Mouse (Mus musculus): ENCODE results near the gene Serpinh1. TPM values are rescaled to one million over a fixed set of nuclear protein-coding genes. Genes with fewer than 3 reads are reported as not detected.

Serpinh1 gene
- polyA plus RNA-seq, 1 experiment from 2014 or later = 1,031 TPM

DNA sequence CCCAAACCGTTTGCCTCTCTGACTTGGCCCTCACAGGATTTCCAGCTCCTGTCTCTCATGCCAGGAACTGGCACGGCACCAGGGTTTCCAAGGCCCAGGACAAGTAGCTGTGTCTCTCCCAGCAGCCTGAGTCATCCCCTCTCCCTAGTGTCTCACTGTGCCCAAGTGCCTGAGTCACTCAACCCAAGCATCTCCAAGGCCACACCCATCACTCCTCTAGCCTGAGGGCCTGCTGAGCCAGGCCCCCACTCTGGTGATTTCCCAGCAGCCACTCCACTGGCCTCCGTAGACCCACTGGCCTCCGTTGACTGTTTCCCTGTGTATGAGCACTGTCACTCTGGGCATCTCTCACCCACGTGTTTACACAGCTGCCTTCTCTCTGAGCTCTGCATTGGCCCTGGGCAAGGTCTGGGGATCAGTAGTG lies 48.1 kb downstream of the Serpinh1 start:
- WGBS = 47% methylated on average over 5 of the region's 5 CpGs
- ATAC-seq (replicated peaks; ENCODE audit: insufficient number of reproducible peaks, insufficient read depth, low FRiP score, low read depth) = peak; percentile 43
- Histone ChIP-seq H3K27me3 (no peaks in the 10 kb centered on the region), H3K4me2 (no peak overlapping the region), H3K9me3 (replicated peaks) (no peaks in the 10 kb centered on the region), H3K36me3 (no peaks in the 10 kb centered on the region), H3K4me3 (no peak overlapping the region), H3K9ac (no peak overlapping the region), H3K4me1 (replicated peaks) (peaks cover 24% of the 10 kb centered on the region), H3K27ac (no peak overlapping the region)

DNA sequence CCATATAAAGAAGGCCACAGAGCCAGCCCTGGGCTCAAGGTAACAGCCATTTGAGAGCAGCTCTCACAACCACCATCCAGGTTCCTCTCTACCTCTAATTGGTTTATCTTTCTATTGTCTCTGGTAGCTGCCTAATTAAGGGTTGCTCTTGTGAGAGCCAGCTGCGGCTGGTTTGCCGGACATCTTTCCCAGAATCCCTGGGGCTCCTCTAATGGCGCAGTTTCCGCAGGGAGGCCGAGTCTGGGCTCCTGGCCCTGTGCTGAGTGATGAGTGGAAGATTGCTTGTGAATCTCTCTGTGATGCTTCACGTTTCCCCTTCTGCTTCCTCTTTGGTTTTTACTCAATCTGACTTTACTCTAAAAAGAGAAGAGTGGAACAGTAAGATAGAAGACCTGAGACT lies 49.0 kb downstream of the Serpinh1 start:
- 61% methylated on average over 6 of the region's 6 CpGs for WGBS
- Histone ChIP-seq H3K36me3 (no peaks in the 10 kb centered on the region), H3K4me1 (replicated peaks) (peaks cover 24% of the 10 kb centered on the region), H3K27me3 (no peaks in the 10 kb centered on the region), H3K27ac (no peak overlapping the region), H3K4me3 (no peak overlapping the region), H3K9ac (no peak overlapping the region), H3K9me3 (replicated peaks) (no peaks in the 10 kb centered on the region), H3K4me2 (no peak overlapping the region)
- no peak for ATAC-seq (replicated peaks; ENCODE audit: insufficient number of reproducible peaks, insufficient read depth, low FRiP score, low read depth)

DNA sequence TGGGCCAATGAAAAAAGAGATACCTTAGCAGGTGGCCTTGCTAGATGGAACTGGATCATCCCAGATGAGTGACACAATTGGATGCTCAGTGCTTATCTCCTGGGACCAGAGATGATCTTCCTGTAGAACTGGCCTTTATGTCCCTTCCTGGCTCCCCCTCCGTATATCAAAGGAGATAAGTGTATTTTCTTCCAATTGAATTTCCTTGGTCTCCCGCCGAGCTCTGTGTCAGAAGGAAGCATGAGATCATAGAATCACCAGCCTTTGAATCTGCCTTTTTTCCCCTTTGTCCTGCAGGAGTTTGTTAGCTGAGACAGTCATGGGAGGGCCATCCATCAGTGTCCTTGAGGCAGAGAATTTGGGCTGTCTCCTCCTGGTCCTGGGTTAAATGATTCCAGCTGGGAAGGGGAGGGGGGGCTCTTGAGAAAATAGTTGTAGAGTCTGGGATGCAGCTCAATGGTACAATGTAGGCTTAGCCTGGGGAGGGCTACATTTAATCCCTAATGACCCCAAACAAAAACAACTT lies 52.3 kb downstream of the Serpinh1 start:
- no peaks in the 10 kb centered on the region for H3K36me3 ChIP-seq
- WGBS = 55% methylated on average over 3 of the region's 3 CpGs
- H3K27me3 ChIP-seq = no peaks in the 10 kb centered on the region
- H3K4me2 ChIP-seq = no peak overlapping the region
- no peak overlapping the region for H3K4me3 ChIP-seq
- ATAC-seq (replicated peaks; ENCODE audit: insufficient number of reproducible peaks, insufficient read depth, low FRiP score, low read depth) = no peak
- H3K4me1 ChIP-seq (replicated peaks) = peaks cover 6% of the 10 kb centered on the region
- H3K9me3 ChIP-seq (replicated peaks) = no peaks in the 10 kb centered on the region
- H3K9ac ChIP-seq = no peak overlapping the region
- no peak overlapping the region for H3K27ac ChIP-seq

Other genes starting within 250 kb of the Serpinh1 start
- 15.3 and 16.0 TPM in 2 replicates for gene Uvrag, start 212.1 kb downstream of the Serpinh1 start, polyA plus RNA-seq (2015; fragmentation: Nextera tagmentation; extraction: Ambion mirVana)
- gene Dgat2, start 170.5 kb downstream of the Serpinh1 start, polyA plus RNA-seq (2015; fragmentation: Nextera tagmentation; extraction: Ambion mirVana) = 26.9 and 29.5 TPM in 2 replicates
- 0.70 and 0.74 TPM in 2 replicates for gene Mogat2, start 114.6 kb downstream of the Serpinh1 start, polyA plus RNA-seq (2015; fragmentation: Nextera tagmentation; extraction: Ambion mirVana)
- gene Map6, start 85.8 kb downstream of the Serpinh1 start, polyA plus RNA-seq (2015; fragmentation: Nextera tagmentation; extraction: Ambion mirVana) = 2.8 and 5.4 TPM in 2 replicates
- gene Gdpd5, start 28.2 kb upstream of the Serpinh1 start, polyA plus RNA-seq (2015; fragmentation: Nextera tagmentation; extraction: Ambion mirVana) = 20.8 and 26.1 TPM in 2 replicates
- gene Klhl35, start 112.8 kb upstream of the Serpinh1 start, polyA plus RNA-seq (2015; fragmentation: Nextera tagmentation; extraction: Ambion mirVana) = 0.63 and 0.73 TPM in 2 replicates
- gene Rps3, start 130.5 kb upstream of the Serpinh1 start, polyA plus RNA-seq (2015; fragmentation: Nextera tagmentation; extraction: Ambion mirVana) = 437 and 490 TPM in 2 replicates
- gene Arrb1, start 182.2 kb upstream of the Serpinh1 start, polyA plus RNA-seq (2015; fragmentation: Nextera tagmentation; extraction: Ambion mirVana) = 4.7 and 8.0 TPM in 2 replicates